Mouse (Mus musculus) cerebellum, adult 2 months (tissue): Measurements from ENCODE around the gene Cdipt.

Experiments used
- CTCF ChIP-seq: fragments of 200-500 bp; IDR thresholded peaks from 2 replicates; pipeline ENCODE4 v1.5.1; 2011; ENCODE audit warnings: low read depth, mild to moderate bottlenecking, control low read depth, low read length, moderate library complexity, borderline replicate concordance; ENCODE audit not compliant: insufficient read depth
- POLR2A ChIP-seq: fragments of 200-500 bp; IDR thresholded peaks from 2 replicates; pipeline ENCODE4 v1.6.1; 2011; ENCODE audit warnings: low read length, control low read depth, borderline replicate concordance; ENCODE audit not compliant: insufficient read depth

DNA sequence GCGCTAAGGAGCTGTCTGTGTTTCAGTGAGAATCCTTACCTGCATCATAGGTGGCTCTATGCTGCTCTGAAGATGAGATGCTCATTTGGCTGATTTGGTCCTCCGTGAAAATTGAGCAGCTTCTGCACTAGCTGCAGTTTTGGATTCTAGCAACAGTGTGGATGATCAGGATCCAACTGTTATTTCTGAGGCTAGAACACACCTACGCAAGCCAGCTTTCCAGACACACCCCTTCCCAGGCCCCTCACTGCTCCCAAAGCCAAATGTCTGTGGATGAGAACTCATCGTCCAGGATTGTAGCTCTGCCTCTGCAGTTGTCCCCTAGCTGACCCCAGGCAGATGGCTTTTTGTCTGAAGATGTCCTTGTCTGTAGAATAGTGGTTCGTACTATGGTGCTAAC is 14.6 kb upstream of the Cdipt start:
- TF ChIP-seq CTCF (no peak), POLR2A (no peak)
